Mouse (Mus musculus) layer of hippocampus, postnatal 14 days (tissue): ENCODE data around the gene Parp14. TPM values are rescaled to one million over a fixed set of nuclear protein-coding genes. Genes with fewer than 3 reads are reported as not detected.

Experiments
- DNase-seq, 2 experiments: peaks; one replicate each; pipeline ENCODE4 v3.0.0; 2021 to 2022; ENCODE audit warnings: low spot score in 2 of 2, mixed read lengths in 1 of 2
- total RNA-seq, 2 experiments: library from RNA; stranded (reverse); gene quantifications; 2 replicates each; pipeline ENCODE4 v1.2.3; 2021

Gene Parp14
- total RNA-seq, 2 experiments from 2014 or later = 1.0 to 1.2 TPM

GRCm38 (mm10) chr16:35871898-35872297, 554 bp upstream of the Parp14 start:
- no peak for DNase-seq

GRCm38 (mm10) chr16:35870581-35871047, 730 bp downstream of the Parp14 start:
- DNase-seq = no peak

- DNase-seq = no peak
These were observed 1.7 kb downstream of the Parp14 start for GRCm38 (mm10) chr16:35869656-35870055.

GRCm38 (mm10) chr16:35869126-35869525, 2.2 kb downstream of the Parp14 start:
- DNase-seq = no peak

- DNase-seq = no peak
These were observed 3.6 kb downstream of the Parp14 start for GRCm38 (mm10) chr16:35867726-35868125.

- DNase-seq = no peak
These were observed 9.3 kb downstream of the Parp14 start for GRCm38 (mm10) chr16:35862057-35862456.

GRCm38 (mm10) chr16:35860236-35860635, 11.1 kb downstream of the Parp14 start:
- DNase-seq = no peak

GRCm38 (mm10) chr16:35856766-35857165, 14.6 kb downstream of the Parp14 start:
- no peak for DNase-seq

- DNase-seq = no peak
These were observed 15.5 kb downstream of the Parp14 start for GRCm38 (mm10) chr16:35855846-35856245.

- DNase-seq = no peak
These were observed 24.2 kb downstream of the Parp14 start for GRCm38 (mm10) chr16:35847138-35847537.

- peak in 1 of 2 experiments; percentile 18 for DNase-seq
These were observed 31.7 kb downstream of the Parp14 start for GRCm38 (mm10) chr16:35839680-35840079.

- DNase-seq = no peak
These were observed 36.7 kb downstream of the Parp14 start for GRCm38 (mm10) chr16:35834653-35835052.

GRCm38 (mm10) chr16:35832926-35833325, 38.4 kb downstream of the Parp14 start:
- DNase-seq = no peak

- DNase-seq = no peak
These were observed 41.3 kb downstream of the Parp14 start for GRCm38 (mm10) chr16:35829999-35830398.

- peak; percentile 83 to 85 for DNase-seq
These were observed 53.9 kb downstream of the Parp14 start for GRCm38 (mm10) chr16:35817255-35818089.

GRCm38 (mm10) chr16:35813119-35813518, 58.2 kb downstream of the Parp14 start:
- DNase-seq = no peak

GRCm38 (mm10) chr16:35808838-35809237, 62.5 kb downstream of the Parp14 start:
- no peak for DNase-seq

GRCm38 (mm10) chr16:35807663-35807992, 63.7 kb downstream of the Parp14 start:
- no peak for DNase-seq

GRCm38 (mm10) chr16:35806973-35807662, 64.2 kb downstream of the Parp14 start:
- no peak for DNase-seq

- no peak for DNase-seq
These were observed 67.6 kb downstream of the Parp14 start for GRCm38 (mm10) chr16:35803723-35804122.

- DNase-seq = no peak
These were observed 69.2 kb downstream of the Parp14 start for GRCm38 (mm10) chr16:35802163-35802562.

GRCm38 (mm10) chr16:35791962-35792521, 79.3 kb downstream of the Parp14 start:
- no peak for DNase-seq
